Mouse (Mus musculus) hindbrain, postnatal 0 days (tissue): ENCODE data around the gene Atic. TPM values are rescaled to one million over a fixed set of nuclear protein-coding genes. Genes with fewer than 3 reads are reported as not detected.

Experiments used
- ATAC-seq: fragments of 200-750 bp; cut with Nextera tagmentation; 2 replicates; pipeline ENCODE4 v1.8.0; 2017; ENCODE audit warnings: mild to moderate bottlenecking, moderate TSS enrichment, moderate library complexity
- DNase-seq: peaks from one replicate; pipeline ENCODE4 v3.0.0-alpha.2; 2015; ENCODE audit warnings: low spot score
- H3K27ac ChIP-seq: fragments of 300-500 bp; sonication (generic); 2 replicates; pipeline ENCODE4 v1.5.1; 2014; ENCODE audit warnings: mild to moderate bottlenecking
- H3K27me3 ChIP-seq: fragments of 300-500 bp; sonication (generic); 2 replicates; pipeline ENCODE4 v1.6.1; 2014; ENCODE audit warnings: low read length, mixed read lengths; ENCODE audit not compliant: insufficient read depth
- H3K36me3 ChIP-seq: fragments of 300-500 bp; sonication (generic); 2 replicates; pipeline ENCODE4 v1.6.1; 2014; ENCODE audit warnings: low read length, mixed read lengths; ENCODE audit not compliant: insufficient read depth
- H3K4me1 ChIP-seq: fragments of 300-500 bp; sonication (generic); 2 replicates; pipeline ENCODE4 v1.6.1; 2014; ENCODE audit warnings: antibody characterized with exemption, low read length, mixed read lengths; ENCODE audit not compliant: insufficient read depth
- H3K4me2 ChIP-seq: fragments of 300-500 bp; sonication (generic); 2 replicates; pipeline ENCODE4 v1.6.1; 2014; ENCODE audit warnings: low read depth, mild to moderate bottlenecking, low read length, moderate library complexity, mixed read lengths
- H3K4me3 ChIP-seq: fragments of 300-500 bp; sonication (generic); 2 replicates; pipeline ENCODE4 v1.5.1; 2014; ENCODE audit warnings: low read length
- H3K9ac ChIP-seq: fragments of 300-500 bp; sonication (generic); replicated peaks from 2 replicates; pipeline ENCODE4 v1.6.1; 2014; ENCODE audit warnings: mild to moderate bottlenecking, low read length, moderate library complexity, mixed read lengths
- H3K9me3 ChIP-seq: fragments of 300-500 bp; sonication (generic); 2 replicates; pipeline ENCODE4 v1.6.1; 2016; ENCODE audit warnings: low read length, mixed read lengths
- CTCF ChIP-seq: IDR thresholded peaks from 2 replicates; pipeline ENCODE4 v1.5.1; 2016; ENCODE audit warnings: antibody characterized with exemption, control low read depth, low read depth
- WGBS: fragments of 180-500 bp; shearing (Covaris S2); extraction: QIAGEN DNeasy Blood & Tissue Kit; methylation state at CpG from one replicate; pipeline ENCODE4 v1.1.7; 2014; 5-methylcytosine and 5-hydroxymethylcytosine counted together
- polyA plus RNA-seq: library from polyadenylated mRNA; unstranded; fragments of >200 nt; fragmentation: Nextera tagmentation; extraction: Ambion mirVana; gene quantifications from 2 replicates; pipeline ENCODE4 v1.2.1, GENCODE M21; 2015
- total RNA-seq: library from RNA; depleted of rRNA; stranded (reverse); fragments of >200 nt; gene quantifications from 2 replicates; pipeline ENCODE4 v1.2.3, GENCODE M21; 2014; rRNA removed

Atic gene
- total and polyA plus RNA-seq, 2 experiments from 2014 or later = 32.3 to 41.5 TPM

DNA sequence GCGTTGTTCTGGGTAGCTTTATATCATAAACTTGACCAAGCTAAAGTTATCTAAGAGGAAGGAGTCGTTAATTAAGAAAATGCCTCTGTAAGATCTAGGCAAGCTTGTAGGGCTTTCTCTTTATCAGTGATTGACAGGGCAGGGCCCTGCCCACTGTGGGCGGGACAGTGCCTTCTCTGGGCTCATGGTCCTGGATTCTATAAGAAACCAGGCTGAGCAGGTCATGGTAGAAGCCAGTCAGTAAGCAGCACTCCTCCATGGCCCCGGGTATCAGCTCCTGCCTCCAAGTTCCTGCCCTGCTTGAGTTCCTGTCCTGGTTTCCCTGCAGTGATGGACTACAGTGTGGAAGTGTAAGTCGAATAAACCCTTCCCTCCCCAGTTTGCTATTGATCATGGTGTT is 53.0 kb downstream of the Atic start:
- DNase-seq (no peak), ATAC-seq (no peak)
- Histone ChIP-seq H3K4me2 (no peak overlapping the region), H3K9ac (no peak overlapping the region), H3K36me3 (no peaks in the 10 kb centered on the region), H3K9me3 (no peaks in the 10 kb centered on the region), H3K27ac (no peak overlapping the region), H3K4me1 (peaks cover 6% of the 10 kb centered on the region), H3K27me3 (no peaks in the 10 kb centered on the region), H3K4me3 (no peak overlapping the region)
- TF ChIP-seq CTCF = no peak
- 93% methylated on average over 5 of the region's 5 CpGs for WGBS

DNA sequence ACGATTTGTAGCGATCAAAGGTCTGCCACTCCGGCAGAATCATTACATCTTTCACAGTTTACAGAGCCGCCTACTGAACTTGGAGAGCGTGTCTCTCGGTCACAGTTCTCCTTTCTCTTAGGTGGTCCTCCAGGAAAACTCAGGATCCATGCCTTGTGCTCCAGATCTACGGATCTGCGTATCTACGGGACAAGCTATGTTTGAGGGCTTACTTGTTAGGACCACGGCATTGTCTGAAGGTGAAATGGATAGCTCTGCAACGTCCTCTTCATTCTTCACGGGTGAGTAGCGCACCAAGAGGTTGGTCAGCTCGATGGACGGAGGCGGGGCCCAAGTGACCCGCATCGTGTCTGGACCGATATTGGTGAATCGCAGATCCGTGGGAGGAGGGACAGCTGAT is 55.3 kb downstream of the Atic start:
- Histone ChIP-seq H3K27me3 (no peaks in the 10 kb centered on the region), H3K4me3 (no peak overlapping the region), H3K4me2 (no peak overlapping the region), H3K9me3 (no peaks in the 10 kb centered on the region), H3K9ac (no peak overlapping the region), H3K4me1 (peaks cover 6% of the 10 kb centered on the region), H3K27ac (no peak overlapping the region), H3K36me3 (no peaks in the 10 kb centered on the region)
- 95% methylated on average over 21 of the region's 21 CpGs for WGBS
- ATAC-seq = no peak
- DNase-seq = no peak
- TF ChIP-seq CTCF = no peak

DNA sequence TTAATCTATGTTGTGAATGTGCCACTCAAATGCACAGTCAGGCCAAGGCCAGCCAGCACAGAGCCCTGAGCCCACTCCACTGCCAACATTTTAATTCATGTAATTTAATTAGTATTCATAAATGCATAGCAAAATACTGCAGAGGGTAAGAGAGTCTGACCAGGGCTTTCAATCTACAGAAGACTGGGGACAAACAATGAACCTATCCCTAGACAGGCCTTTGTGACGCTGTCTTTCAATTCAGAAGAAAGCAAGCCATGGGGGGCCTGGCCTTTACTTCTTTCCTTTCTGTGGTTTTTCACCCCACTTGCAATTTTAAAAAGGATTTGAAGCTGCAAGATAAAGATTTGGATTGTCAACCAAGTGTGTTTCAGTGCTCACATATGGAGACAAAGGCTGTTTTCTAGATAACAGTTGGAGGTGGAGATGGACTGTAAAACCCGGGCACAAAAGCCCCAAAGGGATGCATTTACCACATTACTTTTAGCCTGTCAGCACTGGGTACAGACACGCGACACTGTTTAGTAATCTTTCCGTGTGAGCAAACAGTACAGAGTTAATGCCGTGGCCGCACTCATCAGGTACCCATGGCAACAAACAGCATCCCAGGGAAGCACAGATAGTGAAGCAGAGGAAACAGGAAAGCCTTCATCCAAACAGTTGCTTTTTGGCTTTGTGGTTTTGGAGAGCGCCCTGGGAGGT is 57.7 kb downstream of the Atic start:
- peak overlapping the region; percentile 28 for H3K4me2 ChIP-seq
- H3K9me3 ChIP-seq = no peaks in the 10 kb centered on the region
- no peak overlapping the region for H3K9ac ChIP-seq
- peak; percentile 93 for ATAC-seq
- no peaks in the 10 kb centered on the region for H3K36me3 ChIP-seq
- H3K27ac ChIP-seq = peak overlapping the region; percentile 26; the same call in 1 of the 2 replicates
- H3K4me3 ChIP-seq = no peak overlapping the region
- WGBS = 14% methylated on average over 8 of the region's 8 CpGs
- peak; percentile 75 for DNase-seq
- no peaks in the 10 kb centered on the region for H3K27me3 ChIP-seq
- peaks cover 6% of the 10 kb centered on the region for H3K4me1 ChIP-seq
- no peak for TF ChIP-seq CTCF

DNA sequence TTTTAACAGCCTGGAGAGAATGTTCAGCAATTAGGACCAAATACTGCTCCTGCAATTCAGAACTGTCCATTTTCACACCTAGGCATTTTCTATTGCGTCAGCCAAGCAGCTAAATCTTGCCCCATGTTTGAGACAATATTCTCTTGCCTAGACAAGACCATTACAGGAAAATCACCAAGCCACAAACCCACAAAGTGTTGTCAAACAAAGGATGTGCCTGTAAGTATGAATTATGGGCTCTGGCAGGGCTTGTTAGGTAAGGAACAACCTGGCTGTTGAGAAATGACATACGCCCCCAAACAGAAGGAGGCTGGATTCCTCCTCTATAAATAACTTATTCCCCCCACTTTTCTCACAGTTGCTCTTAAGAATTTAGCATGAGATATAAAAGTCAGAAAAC is 64.6 kb downstream of the Atic start:
- DNase-seq = no peak
- Histone ChIP-seq H3K4me2 (no peak overlapping the region), H3K27me3 (no peaks in the 10 kb centered on the region), H3K36me3 (no peaks in the 10 kb centered on the region), H3K4me3 (no peak overlapping the region), H3K27ac (no peak overlapping the region), H3K4me1 (no peaks in the 10 kb centered on the region), H3K9me3 (no peaks in the 10 kb centered on the region), H3K9ac (no peak overlapping the region)
- WGBS = 96% methylated on average over 2 of the region's 2 CpGs
- no peak for ATAC-seq
- no peak for TF ChIP-seq CTCF

- no peak overlapping the region for H3K9ac ChIP-seq
- H3K4me2 ChIP-seq = no peak overlapping the region
- no peaks in the 10 kb centered on the region for H3K9me3 ChIP-seq
- H3K27me3 ChIP-seq = no peaks in the 10 kb centered on the region
- DNase-seq (no peak), ATAC-seq (no peak)
- 96% methylated on average over 6 of the region's 6 CpGs for WGBS
- TF ChIP-seq CTCF = no peak
- no peaks in the 10 kb centered on the region for H3K36me3 ChIP-seq
- H3K4me1 ChIP-seq = no peaks in the 10 kb centered on the region
- H3K27ac ChIP-seq = no peak overlapping the region
- no peak overlapping the region for H3K4me3 ChIP-seq
Observed at GRCm38 (mm10) chr1:71623625-71624024, 66.7 kb downstream of the Atic start.

Other genes starting within 250 kb of the Atic start
- 0.43 and 0.58 TPM in 2 replicates for gene Abca12, start 142.2 kb upstream of the Atic start, total RNA-seq
- 0.04 and 0.05 TPM in 2 replicates for gene Abca12, start 142.2 kb upstream of the Atic start, polyA plus RNA-seq
- 64.1 and 81.6 TPM in 2 replicates for gene Fn1, start 96.0 kb downstream of the Atic start, total RNA-seq
- gene Fn1, start 96.0 kb downstream of the Atic start, polyA plus RNA-seq = 23.6 and 26.6 TPM in 2 replicates